Mouse (Mus musculus): ENCODE measurements around the gene E2f1. TPM values are rescaled to one million over a fixed set of nuclear protein-coding genes. Genes with fewer than 3 reads are reported as not detected.
A peak's percentile ranks its signal among the peaks of the same experiment; 100 is the strongest.

Gene E2f1
- 25.5 and 29.2 TPM in 2 replicates for polyA plus RNA-seq (2012; ENCODE audit: insufficient read depth, insufficient read length, missing spikeins)

GRCm38 (mm10) chr2:154569836-154570286 lies at the start of gene E2f1:
E2f1 (minus strand) TSS chr2:154569892.
- Histone ChIP-seq H3K4me3 (ENCODE audit: insufficient read depth, low read length) (peak within 1 kb of the TSS; percentile 74), H3K27ac (ENCODE audit: insufficient read depth, low read depth, low read length) (peak within 1 kb of the TSS; percentile 86), H3K4me1 (ENCODE audit: control insufficient read depth, insufficient read depth, low read length) (peaks cover 32% of the 10 kb centered on the region)
- TF ChIP-seq CTCF (IDR thresholded peaks at IDR 0.05; ENCODE audit: low read depth, low read length) = no peak
- TF ChIP-seq POLR2A (IDR thresholded peaks at IDR 0.05; ENCODE audit: borderline replicate concordance, low read depth, low read length) = no peak

GRCm38 (mm10) chr2:154617061-154617460 lies 47.4 kb upstream of the E2f1 start:
- no peak overlapping the region for H3K27ac ChIP-seq (ENCODE audit: insufficient read depth, low read depth, low read length)
- H3K4me1 ChIP-seq (ENCODE audit: control insufficient read depth, insufficient read depth, low read length) = peaks cover 9% of the 10 kb centered on the region
- no peak overlapping the region for H3K4me3 ChIP-seq (ENCODE audit: insufficient read depth, low read length)
- TF ChIP-seq POLR2A (IDR thresholded peaks at IDR 0.05; ENCODE audit: borderline replicate concordance, low read depth, low read length) (no peak), CTCF (IDR thresholded peaks at IDR 0.05; ENCODE audit: low read depth, low read length) (no peak)

- Histone ChIP-seq H3K4me3 (ENCODE audit: insufficient read depth, low read length) (no peak overlapping the region), H3K4me1 (ENCODE audit: control insufficient read depth, insufficient read depth, low read length) (peaks cover 7% of the 10 kb centered on the region), H3K27ac (ENCODE audit: insufficient read depth, low read depth, low read length) (no peak overlapping the region)
Measured at GRCm38 (mm10) chr2:154615674-154616073, 46.0 kb upstream of the E2f1 start.

GRCm38 (mm10) chr2:154614841-154615576 lies 45.3 kb upstream of the E2f1 start:
- H3K4me3 ChIP-seq (ENCODE audit: insufficient read depth, low read length) = no peak overlapping the region

More at GRCm38 (mm10) chr2:154615674-154616073, 46.0 kb upstream of the E2f1 start:
- TF ChIP-seq POLR2A (IDR thresholded peaks at IDR 0.05; ENCODE audit: borderline replicate concordance, low read depth, low read length) (no peak), CTCF (IDR thresholded peaks at IDR 0.05; ENCODE audit: low read depth, low read length) (no peak)

GRCm38 (mm10) chr2:154613118-154614115 lies 43.7 kb upstream of the E2f1 start, which contains the start of the genes Zfp341 and 4930519P11Rik:
Zfp341 (plus strand) TSS chr2:154613297.
4930519P11Rik (minus strand) TSS chr2:154613437.
- TF ChIP-seq POLR2A (IDR thresholded peaks at IDR 0.05; ENCODE audit: borderline replicate concordance, low read depth, low read length) (0 out of 2 replicates have a peak, but pooled peaks have one; percentile 68), CTCF (IDR thresholded peaks at IDR 0.05; ENCODE audit: low read depth, low read length) (peak; percentile 55; the same call in 1 of the 2 replicates)
- Histone ChIP-seq H3K27ac (ENCODE audit: insufficient read depth, low read depth, low read length) (peak within 1 kb of the TSS; percentile 68), H3K4me3 (ENCODE audit: insufficient read depth, low read length) (peak within 1 kb of the TSS; percentile 73), H3K4me1 (ENCODE audit: control insufficient read depth, insufficient read depth, low read length) (peaks cover 7% of the 10 kb centered on the region)

More at GRCm38 (mm10) chr2:154614841-154615576, 45.3 kb upstream of the E2f1 start:
- TF ChIP-seq CTCF (IDR thresholded peaks at IDR 0.05; ENCODE audit: low read depth, low read length) (no peak), POLR2A (IDR thresholded peaks at IDR 0.05; ENCODE audit: borderline replicate concordance, low read depth, low read length) (no peak)
- Histone ChIP-seq H3K27ac (ENCODE audit: insufficient read depth, low read depth, low read length) (no peak overlapping the region), H3K4me1 (ENCODE audit: control insufficient read depth, insufficient read depth, low read length) (peaks cover 7% of the 10 kb centered on the region)

- Histone ChIP-seq H3K4me1 (ENCODE audit: control insufficient read depth, insufficient read depth, low read length) (peaks cover 10% of the 10 kb centered on the region), H3K27ac (ENCODE audit: insufficient read depth, low read depth, low read length) (no peak overlapping the region), H3K4me3 (ENCODE audit: insufficient read depth, low read length) (no peak overlapping the region)
- no peak for TF ChIP-seq CTCF (IDR thresholded peaks at IDR 0.05; ENCODE audit: low read depth, low read length)
- no peak for TF ChIP-seq POLR2A (IDR thresholded peaks at IDR 0.05; ENCODE audit: borderline replicate concordance, low read depth, low read length)
Measured at GRCm38 (mm10) chr2:154609050-154609767, 39.5 kb upstream of the E2f1 start.

GRCm38 (mm10) chr2:154606965-154607364 lies 37.3 kb upstream of the E2f1 start:
- Histone ChIP-seq H3K4me3 (ENCODE audit: insufficient read depth, low read length) (no peak overlapping the region), H3K27ac (ENCODE audit: insufficient read depth, low read depth, low read length) (no peak overlapping the region), H3K4me1 (ENCODE audit: control insufficient read depth, insufficient read depth, low read length) (peaks cover 6% of the 10 kb centered on the region; the same call in 1 of the 2 replicates)
- TF ChIP-seq CTCF (IDR thresholded peaks at IDR 0.05; ENCODE audit: low read depth, low read length) = no peak
- no peak for TF ChIP-seq POLR2A (IDR thresholded peaks at IDR 0.05; ENCODE audit: borderline replicate concordance, low read depth, low read length)

GRCm38 (mm10) chr2:154604156-154604555 lies 34.5 kb upstream of the E2f1 start:
- peak overlapping the region; percentile 49 for H3K4me3 ChIP-seq (ENCODE audit: insufficient read depth, low read length)
- TF ChIP-seq POLR2A (IDR thresholded peaks at IDR 0.05; ENCODE audit: borderline replicate concordance, low read depth, low read length) = no peak
- no peak for TF ChIP-seq CTCF (IDR thresholded peaks at IDR 0.05; ENCODE audit: low read depth, low read length)
- peaks cover 10% of the 10 kb centered on the region for H3K4me1 ChIP-seq (ENCODE audit: control insufficient read depth, insufficient read depth, low read length)
- peak overlapping the region; percentile 9; the same call in 1 of the 2 replicates for H3K27ac ChIP-seq (ENCODE audit: insufficient read depth, low read depth, low read length)

Data from bone marrow macrophage, adult 2 months (primary cell).